Mouse (Mus musculus) MN1 (cell line): ENCODE measurements around the gene Fbxo11.
"Not testable (repeated sequence)": the region's sequence is repeated elsewhere in the genome, so short reads cannot be mapped to it uniquely, and the experiment has no call there.

ENCODE experiments used
- DNase-seq: peaks from one replicate; pipeline ENCODE4 v3.0.0-alpha.2; 2016; ENCODE audit warnings: low spot score

The Fbxo11 gene

GRCm38 (mm10) chr17:88014456-88014855, 50.6 kb downstream of the Fbxo11 start:
- DNase-seq, result no peak

DNA sequence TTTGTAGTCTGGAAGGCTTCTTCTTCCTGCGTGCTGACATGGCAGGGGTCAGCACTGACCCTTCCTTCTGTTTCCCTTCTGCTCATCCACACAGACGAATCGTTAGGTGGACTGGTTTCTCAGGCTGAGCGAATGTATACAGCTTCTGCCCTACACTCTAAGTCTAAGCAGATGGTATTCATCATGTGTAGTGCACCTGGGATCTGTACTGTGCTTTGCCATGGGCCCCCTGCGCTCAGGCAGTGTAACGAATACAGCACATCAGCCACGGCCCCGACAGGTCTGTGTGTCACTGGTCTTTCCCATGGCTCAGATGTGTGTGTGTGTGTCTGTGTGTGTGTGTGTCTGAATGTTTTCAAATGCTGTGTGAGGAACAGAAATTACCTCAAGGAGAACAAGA, 58.1 kb downstream of the Fbxo11 start:
- DNase-seq, result no peak

GRCm38 (mm10) chr17:88004892-88005291, 60.2 kb downstream of the Fbxo11 start:
- no peak for DNase-seq

- DNase-seq, result no peak
Measured at GRCm38 (mm10) chr17:87997808-87998207, 67.3 kb downstream of the Fbxo11 start.

DNA sequence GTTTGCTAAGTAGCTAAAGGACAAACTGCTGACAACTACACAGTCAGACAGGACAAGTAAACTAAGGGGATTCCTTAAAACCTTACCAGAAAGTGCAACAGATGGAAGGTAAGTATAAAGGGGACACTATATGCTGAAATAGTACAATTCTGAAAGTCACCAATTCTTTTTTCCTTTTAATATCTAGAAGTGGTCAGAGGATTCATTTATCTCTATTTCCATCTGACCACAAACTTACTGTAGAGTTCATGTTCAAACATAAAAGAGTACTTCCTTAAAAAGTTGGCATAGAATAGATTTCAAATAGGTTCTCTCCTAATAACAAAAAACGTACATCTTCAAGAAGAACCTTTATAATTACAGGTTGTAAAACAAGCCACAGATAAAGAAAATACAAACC, 71.8 kb downstream of the Fbxo11 start:
- DNase-seq, result no peak

- no peak for DNase-seq
Measured at GRCm38 (mm10) chr17:87992154-87992553, 72.9 kb downstream of the Fbxo11 start.

DNA sequence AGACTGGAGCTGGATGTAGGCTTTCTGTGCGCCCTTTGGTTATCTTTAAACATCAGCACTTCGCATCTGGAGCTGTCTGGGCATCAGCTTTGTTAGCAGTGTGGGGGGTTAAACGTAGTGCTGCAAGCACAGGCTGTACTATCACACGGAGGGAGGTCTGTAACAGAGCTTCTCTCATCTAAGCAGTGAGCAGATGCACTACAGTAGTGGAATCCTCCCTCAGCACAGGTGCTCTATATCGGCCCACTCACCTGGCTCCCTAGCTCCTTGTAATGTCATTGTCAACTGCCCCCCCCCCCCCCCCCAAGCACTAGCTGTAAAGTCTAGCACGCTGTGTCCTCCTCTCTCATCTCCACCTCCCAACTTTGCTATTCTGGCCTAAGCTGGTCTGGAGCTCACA, 77.6 kb downstream of the Fbxo11 start:
- DNase-seq, result no peak

- DNase-seq, result no peak
Measured at GRCm38 (mm10) chr17:87985916-87986315, 79.2 kb downstream of the Fbxo11 start.

- DNase-seq, result no peak
Measured at GRCm38 (mm10) chr17:87984440-87985214, 80.5 kb downstream of the Fbxo11 start.

GRCm38 (mm10) chr17:87983313-87983712, 81.8 kb downstream of the Fbxo11 start:
- no peak for DNase-seq

DNA sequence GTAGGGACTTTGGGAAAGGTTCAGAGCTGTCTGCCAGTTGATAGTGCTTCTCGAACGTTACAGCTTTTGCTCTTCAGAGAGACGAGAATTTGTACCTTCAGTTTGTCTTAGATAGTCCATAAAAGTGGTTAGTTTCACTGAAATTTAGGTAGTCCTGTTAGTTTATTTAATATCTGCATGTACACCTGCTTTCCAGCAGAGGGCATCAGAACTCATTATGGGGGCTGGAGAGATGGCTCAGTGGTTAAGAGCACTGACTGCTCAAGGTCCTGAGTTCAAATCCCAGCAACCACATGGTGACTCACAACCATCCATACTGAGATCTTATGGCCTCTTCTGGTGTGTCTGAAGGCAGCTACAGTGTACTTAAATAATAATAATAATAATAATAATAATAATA, 83.0 kb downstream of the Fbxo11 start:
- DNase-seq, result no peak

GRCm38 (mm10) chr17:87979696-87980095, 85.4 kb downstream of the Fbxo11 start:
- not testable (repeated sequence) for DNase-seq

- not testable (repeated sequence) for DNase-seq
Measured at GRCm38 (mm10) chr17:87976927-87977326, 88.2 kb downstream of the Fbxo11 start.

GRCm38 (mm10) chr17:87976154-87976806, 88.8 kb downstream of the Fbxo11 start:
- no peak for DNase-seq

GRCm38 (mm10) chr17:87975229-87975853, 89.8 kb downstream of the Fbxo11 start:
- DNase-seq, result peak; percentile 38

DNA sequence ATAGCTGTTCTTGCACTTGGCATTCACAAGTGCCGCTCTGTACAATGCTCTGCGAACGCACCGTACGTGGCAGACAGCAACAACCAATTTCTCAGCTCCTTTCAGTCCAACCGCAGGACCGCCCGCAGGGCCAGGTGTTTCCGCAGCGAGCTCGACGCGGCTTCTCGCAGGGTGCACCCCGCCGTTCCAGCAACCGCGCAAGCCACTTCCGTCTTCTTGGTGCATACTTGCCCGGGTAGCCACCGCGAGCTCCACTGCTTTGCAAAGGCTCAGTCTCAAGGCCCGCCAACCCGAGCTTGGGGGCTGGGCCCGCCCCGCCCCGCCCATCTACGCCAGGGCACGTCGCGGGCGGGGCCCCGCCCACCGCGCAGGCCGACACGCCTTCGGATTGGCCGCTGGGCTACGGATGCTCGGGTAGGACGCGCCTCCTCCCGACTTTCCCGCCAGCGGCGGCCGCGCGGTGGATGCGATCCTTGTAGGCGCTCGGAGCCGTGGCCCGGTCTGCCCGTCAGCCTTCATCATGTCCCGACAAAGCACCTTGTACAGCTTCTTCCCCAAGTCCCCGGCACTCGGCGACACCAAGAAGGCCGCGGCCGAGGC, 90.4 kb downstream of the Fbxo11 start, which contains the start of gene Msh6:
Msh6 (plus strand) TSS at position 434 of the 600 bp plus-strand sequence.
- DNase-seq, result peak; percentile 89

- no peak for DNase-seq
Measured at GRCm38 (mm10) chr17:87973261-87974167, 91.6 kb downstream of the Fbxo11 start.

- no peak for DNase-seq
Measured at GRCm38 (mm10) chr17:87972856-87973255, 92.2 kb downstream of the Fbxo11 start.

- not testable (repeated sequence) for DNase-seq
Measured at GRCm38 (mm10) chr17:87971696-87972591, 93.1 kb downstream of the Fbxo11 start.

- not testable (repeated sequence) for DNase-seq
Measured at GRCm38 (mm10) chr17:87968483-87968926, 96.6 kb downstream of the Fbxo11 start.
